Mouse (Mus musculus): ENCODE measurements around the gene 0610009B22Rik.

- TF ChIP-seq CTCF (IDR thresholded peaks at IDR 0.05; ENCODE audit: borderline replicate concordance, insufficient read depth, low read depth, low read length) (no peak), POLR2A (IDR thresholded peaks at IDR 0.05; ENCODE audit: borderline replicate concordance, insufficient read depth, low read length) (no peak)
Observed at GRCm38 (mm10) chr11:51694984-51695383, 6.3 kb upstream of the 0610009B22Rik start.

All from cerebellum, adult 2 months (tissue).